Mouse (Mus musculus) yolk sac, embryonic 10.5 days (tissue): ENCODE data around the gene Fam166a.

Experiments
- DNase-seq: peaks from one replicate; pipeline ENCODE4 v3.0.0-alpha.2; 2017; ENCODE audit warnings: low spot score

Fam166a gene

DNA sequence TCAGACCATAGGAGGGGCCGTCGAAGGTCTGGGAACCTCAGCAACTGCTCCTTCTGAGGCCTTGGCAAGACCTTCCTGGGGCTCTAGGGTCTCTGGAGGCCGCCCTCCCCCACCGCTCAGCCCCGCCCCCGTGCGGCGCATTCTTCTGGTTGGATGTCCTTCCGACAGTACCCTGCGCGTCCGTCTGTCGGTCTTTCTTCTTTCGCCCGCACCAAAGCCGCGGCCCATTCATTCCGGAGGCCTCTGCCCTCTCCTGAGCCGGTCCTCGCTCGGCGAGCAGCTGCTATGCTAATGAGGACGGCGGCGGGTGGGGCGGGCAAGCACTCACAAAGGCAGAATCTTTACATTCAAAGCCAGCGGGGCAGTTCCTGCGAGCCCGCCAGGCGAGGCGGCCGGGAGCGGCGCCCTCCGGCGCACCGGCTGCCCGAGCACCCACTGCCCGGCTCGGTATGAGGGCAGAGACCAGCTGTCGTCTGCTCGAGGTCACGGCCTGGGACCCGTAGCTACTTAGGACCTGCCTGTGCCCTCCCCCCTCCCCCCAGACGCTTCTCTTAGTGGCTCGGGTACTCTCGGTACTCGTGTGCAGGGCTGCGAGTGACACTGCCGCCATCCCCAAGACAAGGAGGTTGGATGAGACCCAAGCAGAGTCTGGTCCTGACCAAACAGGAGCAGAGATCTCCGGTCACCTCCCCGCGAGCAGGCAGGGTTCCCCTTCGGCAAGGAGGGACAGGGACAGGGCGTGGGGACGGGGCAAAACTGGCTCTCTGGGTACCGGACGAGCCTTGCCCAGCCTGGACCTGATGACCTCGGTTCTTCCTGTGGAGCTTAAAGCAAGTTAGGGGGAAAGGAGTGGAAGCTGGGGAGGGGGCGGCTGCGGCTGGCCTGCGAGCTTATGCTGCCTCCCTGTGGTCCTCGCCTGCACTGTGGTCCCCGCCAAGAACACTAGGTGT, 32.6 kb upstream of the Fam166a start:
- DNase-seq: peak; percentile 80

DNA sequence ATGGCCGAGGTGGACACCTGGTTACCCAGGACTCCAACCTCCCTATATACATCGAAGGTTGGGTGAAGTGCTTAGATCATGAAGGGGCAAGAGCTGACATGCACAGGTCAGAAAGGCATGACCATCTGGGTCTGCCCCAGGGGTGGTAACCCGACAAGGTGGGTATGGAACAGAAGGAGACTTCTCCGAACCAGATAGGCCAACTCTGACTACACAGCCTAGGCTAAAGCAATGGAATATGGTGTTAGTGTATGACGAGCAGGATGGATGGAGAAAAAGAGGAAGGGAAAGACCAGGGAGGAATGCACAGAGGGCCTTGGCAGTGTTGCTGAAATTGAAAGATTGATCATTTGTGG, 32.0 kb upstream of the Fam166a start:
- DNase-seq: no peak

DNA sequence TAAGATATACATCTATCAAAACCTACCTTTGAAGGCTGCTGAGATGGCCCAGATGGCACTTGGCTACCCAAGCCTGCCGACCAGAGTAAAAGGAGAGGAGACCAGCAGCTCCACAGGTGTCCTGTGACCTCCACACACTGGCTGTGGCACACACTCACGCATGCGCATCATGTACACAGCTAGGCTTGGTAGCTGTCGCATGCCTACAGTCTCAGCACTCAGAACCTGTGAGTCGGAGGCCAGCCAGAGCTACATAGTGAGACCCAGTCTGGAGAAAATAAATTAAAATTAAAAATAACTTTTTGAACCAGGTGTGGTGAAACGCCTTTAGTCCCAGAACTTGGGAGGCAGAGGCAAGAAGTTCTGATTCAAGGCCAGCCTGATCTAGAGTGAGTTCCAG, 30.7 kb upstream of the Fam166a start:
- no peak for DNase-seq

DNA sequence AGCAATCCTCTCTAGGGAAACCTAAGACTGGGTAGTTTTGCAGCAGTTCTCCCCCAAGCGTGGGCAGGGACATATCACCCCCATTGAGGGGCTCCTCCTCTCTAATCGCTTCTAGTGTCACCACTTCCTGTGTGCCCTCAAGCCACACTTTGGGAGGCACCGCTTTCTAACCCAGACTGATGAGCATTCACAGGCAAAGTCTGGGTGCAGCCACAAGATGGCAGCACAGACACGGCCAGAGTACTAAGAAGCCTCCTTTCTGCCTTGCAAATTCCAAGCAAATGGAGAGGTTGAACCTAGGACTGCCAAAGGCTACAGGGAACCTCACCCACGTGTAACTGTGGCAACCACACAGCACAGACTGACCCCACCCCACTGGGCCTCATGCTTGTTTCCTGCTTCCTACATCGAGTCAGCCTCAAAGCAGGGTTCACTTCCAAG, 25.2 kb upstream of the Fam166a start:
- peak; percentile 75 for DNase-seq

GRCm38 (mm10) chr2:25194006-25194405, 24.5 kb upstream of the Fam166a start:
- no peak for DNase-seq

DNA sequence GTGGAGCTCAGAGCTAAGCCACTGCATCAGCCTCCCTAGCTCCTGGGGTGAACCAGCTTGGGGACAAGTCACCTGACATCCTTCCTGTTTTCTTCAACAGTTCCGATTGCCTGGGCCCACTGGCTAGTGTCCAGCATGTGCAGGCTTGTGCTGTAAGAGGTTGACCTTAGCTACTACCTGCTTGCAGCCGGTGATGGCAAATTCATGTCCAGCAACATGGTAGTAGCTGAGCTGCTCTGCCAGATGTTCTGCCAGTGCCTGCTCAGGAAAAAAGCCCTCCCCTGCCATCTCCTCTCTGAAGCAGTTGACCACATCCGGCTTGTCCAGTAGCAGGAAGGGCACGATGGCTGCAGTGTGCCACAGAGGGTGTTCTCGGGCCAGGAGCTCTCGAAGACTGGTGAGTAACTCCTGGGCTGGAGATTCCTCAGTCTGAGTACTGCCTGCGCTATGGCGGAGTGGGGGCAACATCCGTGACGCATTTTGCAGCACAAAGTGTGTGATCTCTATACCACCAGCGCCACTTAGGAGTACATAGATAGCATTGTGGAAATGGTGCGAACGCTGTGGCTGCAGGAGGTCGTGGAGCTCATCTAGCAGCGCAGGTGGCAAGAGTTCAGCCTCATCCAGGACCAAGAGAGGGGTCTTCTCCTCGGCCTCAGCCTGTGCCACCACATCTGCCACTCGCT, 23.9 kb upstream of the Fam166a start:
- no peak for DNase-seq

- peak; percentile 61 for DNase-seq
Observed at GRCm38 (mm10) chr2:25195211-25196156, 23.1 kb upstream of the Fam166a start.

DNA sequence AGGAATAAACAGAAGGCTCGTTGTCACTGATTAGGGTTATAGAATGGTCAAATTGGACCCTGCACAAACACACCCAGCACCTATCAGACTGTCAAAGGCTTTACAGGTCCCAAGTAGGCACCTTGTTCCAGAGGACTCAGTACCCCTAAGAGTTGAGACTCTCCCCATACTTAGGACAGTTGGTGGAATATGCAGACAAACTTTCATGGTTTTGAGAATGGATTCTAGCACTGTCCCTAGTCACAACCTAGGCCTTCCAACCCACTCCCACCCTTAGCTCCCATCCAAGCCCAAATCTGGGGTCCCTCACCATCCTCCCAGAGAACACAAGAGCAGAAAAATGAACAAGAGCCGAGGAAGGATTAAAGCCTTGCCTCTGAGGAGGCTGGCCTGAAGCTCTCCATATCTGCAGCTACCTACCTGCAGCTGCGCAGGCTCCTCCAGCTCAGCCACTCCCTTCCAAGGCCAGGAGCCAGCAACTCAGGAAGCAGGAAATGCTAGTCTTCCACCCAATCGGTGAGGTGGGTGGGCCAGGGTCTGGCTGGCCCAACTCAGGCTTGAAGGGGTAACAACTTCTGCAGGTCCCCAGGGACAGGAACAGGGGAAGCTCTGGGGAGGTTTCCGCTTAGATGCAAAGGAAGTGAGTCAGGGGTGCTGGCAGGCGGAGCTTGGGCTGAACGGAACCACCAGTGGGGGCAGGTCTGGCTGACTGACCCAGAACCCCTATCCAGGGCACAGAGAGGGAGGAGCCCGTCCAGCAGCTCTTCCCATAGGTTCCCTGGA, 22.2 kb upstream of the Fam166a start, which contains the start of gene Tor4a:
Gene Tor4a (minus strand): TSS at position 715 of the 783 bp plus-strand sequence.
- DNase-seq: peak; percentile 82

DNA sequence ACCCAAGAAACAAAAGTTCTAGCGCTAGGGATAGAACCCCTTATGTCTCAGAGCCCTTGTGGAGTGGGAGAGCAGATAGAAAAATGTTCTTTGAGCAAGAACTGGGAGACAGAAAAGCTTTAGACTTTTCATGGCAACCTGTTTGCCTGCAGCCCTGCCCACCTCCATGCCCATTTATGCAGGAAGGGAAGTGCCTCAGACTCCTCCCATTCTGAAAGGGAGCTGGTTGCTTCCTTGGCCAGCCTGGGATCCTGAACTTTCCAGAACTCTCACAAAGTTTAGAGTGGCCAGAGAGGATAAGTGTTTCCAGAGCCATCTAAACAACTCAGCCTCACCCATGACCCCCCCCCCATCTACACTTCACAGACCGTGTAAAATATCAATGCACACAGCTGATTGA, 21.4 kb upstream of the Fam166a start:
- no peak for DNase-seq

GRCm38 (mm10) chr2:25197946-25198345, 20.6 kb upstream of the Fam166a start:
- DNase-seq: no peak

DNA sequence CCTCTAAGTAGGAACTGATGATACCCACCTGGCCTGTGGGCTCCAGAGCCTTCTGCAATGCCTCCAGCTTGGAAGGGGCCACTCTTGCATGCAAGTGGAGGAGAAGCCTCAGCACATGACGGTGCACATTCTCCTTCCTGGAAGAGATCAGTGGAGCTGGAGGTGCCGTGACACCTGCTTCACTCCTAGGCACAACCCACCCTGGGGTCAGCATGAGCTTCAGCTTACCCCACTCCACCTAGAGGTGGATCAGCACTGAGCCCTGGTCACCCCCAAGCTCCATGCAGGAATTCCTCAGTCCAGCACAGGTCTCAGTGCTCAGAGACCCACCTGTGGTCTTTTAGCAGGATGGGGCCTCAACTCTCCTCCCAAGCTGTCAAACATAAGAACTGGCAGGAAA, 17.9 kb upstream of the Fam166a start:
- DNase-seq: no peak

DNA sequence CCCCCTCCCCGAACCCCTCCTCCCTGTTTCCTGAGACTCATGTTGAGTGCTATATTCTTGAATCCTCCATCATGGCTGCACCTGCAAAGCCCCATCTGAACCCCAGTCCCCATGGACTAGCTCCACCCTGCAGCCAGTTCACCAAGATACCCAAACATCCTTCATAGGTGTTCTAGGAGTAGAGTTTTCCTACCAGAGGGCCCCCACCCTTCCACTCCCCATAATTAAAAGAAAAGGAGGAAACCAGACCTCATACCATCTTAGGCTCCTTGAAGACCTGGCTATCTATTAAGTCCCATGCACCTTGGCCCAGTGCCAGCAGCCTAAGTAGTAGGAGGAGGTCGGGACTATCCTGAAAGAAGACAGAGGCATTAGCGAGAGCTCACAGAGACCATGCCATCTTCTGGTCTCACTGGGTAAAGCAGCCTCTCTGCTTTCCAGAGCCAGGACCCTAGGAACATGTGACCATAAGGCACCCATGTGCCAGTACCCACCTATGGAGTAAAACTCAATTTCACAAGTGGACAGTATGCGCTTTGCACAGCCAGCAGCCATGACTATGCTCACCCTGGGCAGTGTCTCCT, 14.8 kb upstream of the Fam166a start:
- DNase-seq: no peak

GRCm38 (mm10) chr2:25207593-25207992, 11.0 kb upstream of the Fam166a start:
- DNase-seq: no peak

- peak; percentile 27 for DNase-seq
Observed at GRCm38 (mm10) chr2:25210686-25211085, 7.9 kb upstream of the Fam166a start.

- peak; percentile 96 for DNase-seq
Observed at GRCm38 (mm10) chr2:25211121-25211670, 7.3 kb upstream of the Fam166a start, which contains the start of gene Nelfb. Nelfb (minus strand) TSS chr2:25211489.

GRCm38 (mm10) chr2:25213266-25213865, 5.2 kb upstream of the Fam166a start:
- no peak for DNase-seq

DNA sequence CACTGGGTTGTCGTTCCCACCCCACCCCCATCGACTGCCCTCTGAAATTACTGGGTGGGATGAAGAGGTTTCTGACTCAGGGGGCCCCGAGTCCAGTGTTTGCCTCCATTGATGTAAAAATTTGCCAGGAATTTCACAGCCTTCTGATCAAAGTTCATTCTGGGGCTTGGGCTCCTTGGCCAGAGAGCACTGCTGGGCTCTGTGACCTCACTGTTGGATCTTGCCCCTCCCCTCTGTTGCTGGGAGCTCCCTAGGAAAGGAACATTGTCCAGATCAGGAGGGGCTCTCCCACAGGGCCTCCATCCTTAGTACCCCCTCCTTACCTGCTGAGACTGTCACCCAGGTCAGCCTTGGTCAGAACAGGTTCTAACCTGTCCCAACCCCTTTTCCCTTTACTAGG, 4.1 kb upstream of the Fam166a start, which contains the start of gene Stpg3:
Gene Stpg3 (minus strand): TSS at position 194 of the 400 bp plus-strand sequence.
- DNase-seq: peak; percentile 58

GRCm38 (mm10) chr2:25217666-25218065, 879 bp upstream of the Fam166a start:
- no peak for DNase-seq

GRCm38 (mm10) chr2:25221331-25221772, 2.8 kb downstream of the Fam166a start:
- DNase-seq: no peak
